Mouse (Mus musculus) heart, postnatal 14 days (tissue): ENCODE data around the gene Sesn1. TPM values are rescaled to one million over a fixed set of nuclear protein-coding genes. Genes with fewer than 3 reads are reported as not detected.

Experiments
- DNase-seq, 2 experiments: peaks; one replicate each; pipeline ENCODE4 v3.0.0; 2021 to 2022
- intact Hi-C: fragments of 180-260 bp; cut with DNase I; formaldehyde crosslinking; loops from one replicate; pipeline ENCODE4 v1.15.1; 2025
- long read RNA-seq, 2 experiments: library from polyadenylated mRNA; stranded (forward); transcript quantifications; one replicate each; pipeline ENCODE4 v2.0.0; 2021
- total RNA-seq, 2 experiments: library from RNA; stranded (reverse); gene quantifications; 2 replicates each; pipeline ENCODE4 v1.2.3; 2021

Gene Sesn1
- total RNA-seq = 100 to 1,000 TPM; 109 to 113 TPM
- long read RNA-seq, experiment 1, transcript Sesn1-201 (10 exons, 2,600 nt) = major isoform, 188 of 238 reads
- long read RNA-seq, experiment 1, transcript Sesn1-202 (10 exons, 3,809 nt) = minor isoform, 17 of 238 reads
- long read RNA-seq, experiment 1, partial matches to known transcripts = 31 of 238 reads
- long read RNA-seq, experiment 1, other reads (novel, unspliced or antisense) = 2 of 238 reads
- long read RNA-seq, experiment 2, transcript Sesn1-202 (10 exons, 3,809 nt) = minor isoform, 7 of 151 reads
- long read RNA-seq, experiment 2, transcript Sesn1-201 (10 exons, 2,600 nt) = major isoform, 129 of 151 reads
- long read RNA-seq, experiment 2, partial matches to known transcripts = 12 of 151 reads
- long read RNA-seq, experiment 2, other reads (novel, unspliced or antisense) = 3 of 151 reads

GRCm38 (mm10) chr10:41809771-41810563, at the start of gene Sesn1, which contains the start of gene Cep57l1:
Sesn1 (plus strand) TSS chr10:41809935.
Cep57l1 (minus strand) TSS chr10:41809871.
- DNase-seq = peak; percentile 93 to 95
- intact Hi-C loops = loop anchor here (5.0 to 10.0 kb wide), 3 partner anchors 77 to 288 kb away; no protein-coding TSS in a partner anchor

- intact Hi-C loops = no loop called here
- no peak for DNase-seq
These were observed 48.9 kb upstream of the Sesn1 start for GRCm38 (mm10) chr10:41760866-41761265.

GRCm38 (mm10) chr10:41763741-41764385, 45.9 kb upstream of the Sesn1 start:
- intact Hi-C loops = no loop called here
- no peak for DNase-seq

- DNase-seq = no peak
- intact Hi-C loops = no loop called here
These were observed 44.1 kb upstream of the Sesn1 start for GRCm38 (mm10) chr10:41765586-41765985.

- intact Hi-C loops = no loop called here
- no peak for DNase-seq
These were observed 43.5 kb upstream of the Sesn1 start for GRCm38 (mm10) chr10:41766280-41766679.

DNA sequence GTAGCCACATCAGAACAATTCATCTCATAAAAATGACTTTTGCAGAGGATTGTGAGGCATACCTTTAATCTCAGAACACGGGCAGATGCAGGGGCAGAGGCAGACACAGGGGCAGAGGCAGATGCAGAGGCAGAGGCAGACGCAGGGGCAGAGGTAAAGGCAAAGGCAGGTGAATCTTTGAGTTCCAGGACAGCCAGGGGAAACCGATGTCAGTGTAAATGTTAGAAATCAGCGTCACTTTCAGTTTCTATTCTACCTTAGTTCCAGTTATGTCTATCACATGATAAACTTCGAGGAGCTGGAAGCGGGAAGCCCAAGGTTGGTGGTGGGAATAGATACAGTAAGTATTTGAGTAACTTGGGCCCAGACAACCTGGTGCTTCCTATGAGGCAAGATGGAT, 42.5 kb upstream of the Sesn1 start:
- intact Hi-C loops = no loop called here
- DNase-seq = no peak

GRCm38 (mm10) chr10:41792375-41792774, 17.4 kb upstream of the Sesn1 start:
- intact Hi-C loops = no loop called here
- no peak for DNase-seq

GRCm38 (mm10) chr10:41797253-41797652, 12.5 kb upstream of the Sesn1 start:
- intact Hi-C loops = no loop called here
- DNase-seq = no peak

GRCm38 (mm10) chr10:41803467-41803866, 6.3 kb upstream of the Sesn1 start:
- intact Hi-C loops = loop anchor here (10.0 kb wide), 1 partner anchor 109 kb away; no protein-coding TSS in a partner anchor
- no peak for DNase-seq

GRCm38 (mm10) chr10:41804711-41805110, 5.0 kb upstream of the Sesn1 start:
- intact Hi-C loops = loop anchor here (5.0 to 10.0 kb wide), 2 partner anchors 110 to 282 kb away; no protein-coding TSS in a partner anchor
- DNase-seq = no peak

- DNase-seq = no peak
- intact Hi-C loops = loop anchor here (5.0 to 10.0 kb wide), 2 partner anchors 111 to 284 kb away; no protein-coding TSS in a partner anchor
These were observed 3.9 kb upstream of the Sesn1 start for GRCm38 (mm10) chr10:41805729-41806355.

DNA sequence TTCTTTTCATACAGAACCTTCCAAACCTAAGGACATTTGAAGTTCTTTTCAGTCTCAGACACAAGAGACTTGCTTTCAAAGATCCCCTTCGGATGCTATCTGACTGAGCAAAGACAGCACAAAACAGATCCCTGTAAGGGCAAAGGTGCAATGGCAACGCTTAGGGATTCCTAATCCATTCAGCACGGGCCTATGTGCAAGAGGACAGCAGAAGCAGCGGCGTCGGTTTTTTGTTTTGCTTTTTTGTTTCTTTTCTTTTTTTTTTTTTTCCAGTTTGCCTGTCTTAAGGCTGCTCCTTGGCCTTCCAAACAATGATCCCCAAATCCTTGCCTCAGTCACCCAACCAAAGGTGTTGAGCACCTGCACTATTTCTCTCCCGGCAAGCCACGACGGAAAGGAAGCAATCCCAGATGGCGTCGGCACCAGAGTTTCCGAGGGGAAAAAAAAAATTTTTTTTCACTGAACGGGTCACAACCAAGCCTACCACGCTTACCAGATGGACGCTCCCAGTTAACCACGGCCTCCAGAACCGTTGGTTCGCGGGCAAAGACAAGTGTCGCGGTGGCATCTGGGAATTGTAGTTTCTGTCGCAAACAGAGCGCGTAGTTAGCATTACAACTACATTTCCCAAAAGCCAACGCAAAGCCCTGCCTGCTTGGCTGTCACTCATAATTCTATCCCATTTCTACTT, 510 bp upstream of the Sesn1 start:
- peak; percentile 78 to 85 for DNase-seq
- intact Hi-C loops = loop anchor here (5.0 to 10.0 kb wide), 2 partner anchors 114 to 287 kb away; no protein-coding TSS in a partner anchor

DNA sequence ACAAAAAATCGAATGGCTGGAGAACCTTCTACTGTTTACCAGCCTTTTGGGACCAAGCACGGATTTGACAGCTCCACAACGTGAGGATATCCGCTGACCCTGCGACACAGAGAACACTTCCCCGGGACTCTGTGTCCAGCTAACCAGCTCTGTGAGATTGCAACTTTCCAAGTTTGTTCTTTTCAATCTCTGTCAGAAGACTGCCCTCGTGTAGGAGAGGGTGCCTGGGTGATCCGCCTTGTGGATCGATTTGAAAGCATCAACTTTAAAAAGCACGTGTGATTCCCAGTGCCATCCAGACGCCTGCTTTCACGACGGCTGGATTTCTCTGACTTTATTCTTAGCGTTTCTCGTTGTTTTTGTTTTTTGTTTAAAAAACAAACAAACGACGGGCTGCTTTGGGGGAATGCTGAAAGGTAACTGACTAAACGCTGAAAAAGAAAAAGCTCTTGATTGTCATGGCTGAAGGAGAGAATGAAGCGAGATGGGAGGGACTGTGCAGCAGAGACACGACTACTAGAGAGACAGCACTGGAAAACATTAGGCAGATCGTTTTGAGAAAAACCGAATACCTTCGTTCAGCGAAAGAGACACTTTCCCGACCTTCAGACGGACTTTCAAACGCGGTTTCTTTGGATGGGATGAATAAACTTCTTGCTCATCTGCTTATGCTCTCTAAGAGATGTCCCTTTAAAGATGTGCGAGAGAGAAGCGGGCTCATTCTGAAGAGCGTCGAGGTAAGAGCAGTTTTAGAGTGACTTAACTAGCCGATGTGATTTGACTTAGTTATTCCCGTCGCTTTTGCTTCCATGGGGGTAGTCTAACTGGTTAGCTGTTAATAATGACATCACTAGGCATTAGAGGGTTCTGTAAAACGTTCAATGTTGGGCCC, 1.1 kb downstream of the Sesn1 start:
- intact Hi-C loops = loop anchor here (5.0 kb wide), 1 partner anchor 76 kb away; no protein-coding TSS in a partner anchor
- no peak for DNase-seq

DNA sequence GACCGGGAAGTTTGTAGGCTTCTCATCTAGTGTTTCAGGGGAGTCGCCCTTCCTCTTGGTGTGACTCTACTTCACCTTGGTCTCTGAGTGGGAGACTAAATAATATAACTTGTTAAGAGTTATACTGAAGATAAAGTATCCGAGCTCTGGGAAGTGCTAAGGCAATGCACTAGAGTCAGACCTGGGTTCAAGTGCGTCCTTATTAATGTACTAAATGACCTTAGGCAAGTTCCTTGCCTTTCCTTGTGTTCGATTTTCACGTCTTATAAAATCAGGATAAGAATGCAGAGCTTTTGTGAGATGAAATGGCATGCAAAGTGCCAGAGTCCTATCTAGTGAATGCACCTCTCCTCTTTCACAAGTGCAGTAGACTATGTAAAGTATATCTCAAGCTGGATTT, 2.8 kb downstream of the Sesn1 start:
- intact Hi-C loops = loop anchor here (5.0 kb wide), 1 partner anchor 75 kb away; no protein-coding TSS in a partner anchor

DNA sequence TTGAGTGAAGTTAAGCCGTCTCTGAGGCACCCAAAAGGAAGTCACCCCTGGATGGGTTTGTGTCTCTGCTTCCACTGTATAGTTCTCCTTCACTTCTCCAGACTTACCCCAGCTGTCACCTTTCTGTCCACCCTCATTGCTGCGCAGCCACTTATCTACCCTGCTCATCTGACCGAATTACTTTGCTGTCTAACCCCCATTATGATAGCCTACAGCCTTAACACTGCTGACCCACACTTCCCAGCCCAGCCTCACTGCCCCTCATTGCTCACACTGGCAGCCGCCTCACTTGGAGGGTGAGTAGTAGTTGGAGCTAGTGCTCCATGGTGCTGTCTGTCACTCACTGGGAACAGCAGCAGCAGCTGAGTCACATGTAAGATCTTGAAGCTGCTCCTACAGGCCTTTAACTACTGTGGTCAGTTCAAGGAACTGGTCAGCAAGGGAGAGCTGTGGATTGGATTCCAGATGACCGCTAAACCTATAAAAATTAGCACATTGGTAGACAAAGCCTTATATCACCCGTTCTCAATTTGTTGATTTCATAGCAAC, 4.6 kb downstream of the Sesn1 start:
- intact Hi-C loops = loop anchor here (5.0 kb wide), 1 partner anchor 73 kb away; no protein-coding TSS in a partner anchor

More for the DNA sequence above, 2.8 kb downstream of the Sesn1 start:
- no peak for DNase-seq

GRCm38 (mm10) chr10:41816516-41816915, 6.8 kb downstream of the Sesn1 start:
- intact Hi-C loops = no loop called here
- DNase-seq = no peak

More for the DNA sequence above, 4.6 kb downstream of the Sesn1 start:
- DNase-seq = no peak

DNA sequence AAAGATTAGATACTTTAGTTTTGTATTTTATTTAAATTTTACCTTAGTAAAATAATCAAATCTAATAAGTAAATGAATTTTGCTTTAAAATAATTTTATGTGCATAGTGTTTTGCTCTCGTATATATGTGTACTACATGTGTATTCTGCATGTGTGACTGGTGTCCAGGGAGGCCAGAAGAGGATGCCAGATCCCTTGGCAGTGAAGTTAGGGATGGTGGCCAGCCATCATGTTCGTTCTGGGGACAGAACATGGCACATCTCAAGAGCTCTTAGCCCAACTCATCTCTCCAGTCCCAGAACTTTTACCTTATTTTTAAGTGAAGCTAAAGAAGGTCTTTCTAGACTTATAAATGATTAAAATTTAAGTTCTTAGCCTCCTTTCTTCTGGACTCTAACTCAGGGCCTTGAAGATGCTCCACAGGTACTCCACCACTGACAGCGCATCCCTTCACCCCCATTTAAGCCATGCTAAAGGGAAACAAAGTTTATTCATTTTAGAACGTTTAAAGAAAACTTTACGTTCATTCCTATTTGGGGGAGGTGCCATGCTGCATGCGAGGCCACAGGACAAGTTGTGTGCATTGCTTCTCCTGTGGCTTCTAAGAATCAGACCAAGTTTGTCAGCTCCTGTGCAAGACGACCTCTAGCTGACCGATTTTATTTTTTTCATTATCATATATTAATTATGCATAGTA, 8.4 kb downstream of the Sesn1 start:
- intact Hi-C loops = no loop called here
- DNase-seq = no peak
